Mouse (Mus musculus): ENCODE results near the gene Zfp422.
"Not testable (repeated sequence)": the region's sequence is repeated elsewhere in the genome, so short reads cannot be mapped to it uniquely, and the experiment has no call there.

The Zfp422 gene

DNA sequence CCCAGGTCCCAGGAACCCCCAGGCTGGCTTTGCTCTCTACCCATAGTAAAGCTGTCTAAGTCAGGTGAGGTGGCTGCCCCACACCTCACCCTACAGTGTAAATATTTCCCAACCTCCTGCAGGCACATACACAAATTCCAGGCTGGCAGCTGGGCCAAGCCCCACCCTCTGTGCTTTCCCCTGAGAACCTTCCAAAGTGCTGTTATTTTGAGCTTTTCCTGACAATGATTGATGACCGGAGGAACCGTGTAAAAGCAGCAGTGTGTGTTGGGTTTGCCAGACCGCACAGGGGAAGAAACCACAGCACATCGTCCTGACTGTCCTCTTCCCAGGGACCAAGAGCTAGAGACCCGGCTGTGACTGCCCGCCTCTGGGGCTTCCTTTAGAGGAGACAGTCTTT is 21.6 kb upstream of the Zfp422 start, which contains the start of gene Depp1:
TSS of gene Depp1 (plus strand) at position 204 of the 400 bp plus-strand sequence.
- no peak for ATAC-seq (ENCODE audit: insufficient number of reproducible peaks, low FRiP score, low TSS enrichment)

DNA sequence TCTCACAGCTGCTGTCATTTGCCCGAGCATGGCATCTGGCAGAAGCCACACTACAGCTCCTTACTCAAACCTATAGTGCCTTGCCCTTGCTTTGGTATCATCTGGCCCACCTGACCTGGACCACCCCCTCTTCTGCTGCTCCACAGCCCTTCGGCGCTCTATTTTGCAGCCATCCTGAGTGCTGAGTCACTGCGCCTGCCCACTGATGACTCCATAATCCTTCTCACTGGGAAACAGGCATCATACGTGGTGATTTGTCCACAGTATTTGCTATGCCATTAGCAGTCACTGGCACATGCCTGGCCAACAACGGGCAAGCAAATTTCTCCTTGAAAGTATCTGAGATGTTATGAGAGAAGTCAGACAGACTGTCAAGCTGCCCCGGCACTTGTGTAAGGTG is 21.0 kb upstream of the Zfp422 start:
- no peak for ATAC-seq (ENCODE audit: insufficient number of reproducible peaks, low FRiP score, low TSS enrichment)

DNA sequence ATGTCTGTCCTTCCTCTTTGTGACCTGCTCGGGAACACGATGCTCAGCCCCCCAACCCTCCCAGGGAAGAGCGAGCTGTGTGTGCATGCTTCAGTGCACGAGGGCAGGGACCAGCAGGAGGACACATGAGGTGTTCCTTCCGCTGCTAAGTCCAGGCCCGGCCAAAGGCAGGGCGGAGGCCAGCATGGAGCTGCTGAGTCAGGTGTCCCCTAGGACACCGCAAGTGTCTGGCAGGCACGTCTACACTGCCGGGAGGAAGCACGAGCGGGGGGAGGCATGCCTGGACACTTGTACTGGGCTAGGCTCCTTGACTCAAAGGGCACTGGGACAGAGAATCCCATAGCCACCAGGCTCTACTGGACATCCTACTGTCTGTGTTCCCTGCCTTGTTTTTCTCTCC is 19.0 kb upstream of the Zfp422 start:
- ATAC-seq (ENCODE audit: insufficient number of reproducible peaks, low FRiP score, low TSS enrichment): peak; percentile 68

DNA sequence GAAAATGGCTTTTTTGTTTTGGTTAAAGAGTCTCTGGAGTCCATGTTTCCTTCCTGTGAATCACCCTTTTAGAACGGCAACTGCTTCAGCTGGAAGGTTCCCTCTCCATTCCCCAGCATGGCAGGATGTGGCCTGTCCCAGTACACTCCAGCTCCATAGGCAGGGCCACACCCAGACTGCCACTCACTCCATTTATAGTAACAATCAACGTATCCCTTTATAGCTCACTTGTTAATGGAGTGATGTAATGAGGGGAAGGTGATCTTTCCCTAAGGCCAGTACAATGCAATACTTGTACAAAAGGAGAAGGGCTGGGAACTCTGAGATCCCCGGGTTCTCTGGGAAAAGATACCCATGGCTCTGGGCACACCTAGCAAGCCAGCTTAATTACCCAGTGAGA is 15.5 kb upstream of the Zfp422 start:
- no peak for ATAC-seq (ENCODE audit: insufficient number of reproducible peaks, low FRiP score, low TSS enrichment)

DNA sequence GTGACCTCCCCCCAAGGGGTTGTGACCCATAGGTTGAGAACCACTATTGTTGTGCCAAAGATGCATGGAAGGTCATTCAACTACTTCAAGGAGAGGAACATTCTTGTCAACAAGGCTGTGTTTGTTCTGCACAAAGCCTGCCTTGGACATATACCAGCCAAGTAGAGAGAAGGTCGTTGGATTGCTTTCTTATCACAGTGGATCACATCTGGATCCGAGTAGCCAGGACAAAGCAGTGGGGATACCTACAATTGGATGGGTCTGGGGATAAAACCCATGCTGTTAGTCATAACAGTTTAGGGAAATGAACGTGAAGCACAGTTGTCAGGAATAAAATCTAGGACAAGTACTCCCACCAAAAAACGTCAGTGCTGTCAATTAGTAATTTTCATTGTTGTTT is 15.1 kb upstream of the Zfp422 start:
- no peak for ATAC-seq (ENCODE audit: insufficient number of reproducible peaks, low FRiP score, low TSS enrichment)

DNA sequence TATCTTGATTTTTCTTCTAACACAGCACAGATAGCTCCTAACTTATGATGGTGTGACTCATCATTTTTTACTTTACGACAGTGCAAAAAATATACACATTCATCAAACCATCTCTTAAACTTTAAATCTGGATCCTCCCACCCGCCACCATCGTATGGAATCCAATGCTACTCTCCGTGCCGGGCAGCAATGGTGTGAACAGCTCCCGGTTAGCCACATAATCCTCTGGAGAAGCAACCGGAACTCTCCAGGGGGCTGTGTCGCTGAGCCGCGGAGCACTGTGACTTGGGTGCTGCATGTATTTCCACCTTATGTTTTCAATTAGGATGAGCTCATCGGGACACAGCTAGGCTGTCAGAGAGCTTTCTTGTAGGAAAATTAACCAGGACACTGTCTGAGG is 14.1 kb upstream of the Zfp422 start:
- ATAC-seq (ENCODE audit: insufficient number of reproducible peaks, low FRiP score, low TSS enrichment): no peak

DNA sequence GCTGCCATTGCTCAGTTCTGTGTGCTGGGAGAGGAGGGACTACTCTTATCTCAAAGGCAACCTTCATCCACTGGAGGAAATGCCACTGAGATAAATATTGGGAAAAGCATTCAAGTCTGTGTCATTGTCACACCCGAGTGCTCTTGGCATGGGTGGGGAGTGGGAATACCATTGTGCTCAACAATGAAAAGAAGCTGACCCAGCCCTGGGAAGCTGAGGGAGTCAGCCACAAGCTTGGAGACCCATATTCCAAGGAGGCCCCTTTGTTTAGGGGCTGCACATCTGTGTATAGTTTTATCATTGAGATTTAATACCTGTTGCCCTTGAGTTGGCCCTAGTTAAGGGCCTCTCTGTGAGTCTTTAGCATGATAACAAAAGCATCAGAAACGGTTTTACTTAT is 10.9 kb upstream of the Zfp422 start:
- no peak for ATAC-seq (ENCODE audit: insufficient number of reproducible peaks, low FRiP score, low TSS enrichment)

DNA sequence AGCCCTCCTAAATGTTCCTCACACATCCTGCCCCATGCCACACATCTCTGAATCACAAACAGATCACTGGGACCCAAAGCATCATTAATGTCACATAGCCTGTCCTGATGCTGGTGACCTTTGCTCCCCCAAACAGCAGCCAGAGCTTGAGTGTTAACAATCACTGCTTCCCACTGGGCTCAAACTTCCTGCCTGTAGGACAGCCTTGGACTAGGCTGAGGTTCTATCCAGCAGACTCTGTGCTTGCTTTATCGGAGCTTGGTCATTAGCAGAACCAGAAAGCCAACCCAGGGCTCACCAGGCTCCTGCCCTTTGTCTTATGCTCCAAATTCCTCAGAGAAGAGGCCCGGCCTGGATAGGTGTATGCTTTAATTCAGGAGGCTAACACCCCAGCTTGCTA is 10.1 kb upstream of the Zfp422 start:
- no peak for ATAC-seq (ENCODE audit: insufficient number of reproducible peaks, low FRiP score, low TSS enrichment)

DNA sequence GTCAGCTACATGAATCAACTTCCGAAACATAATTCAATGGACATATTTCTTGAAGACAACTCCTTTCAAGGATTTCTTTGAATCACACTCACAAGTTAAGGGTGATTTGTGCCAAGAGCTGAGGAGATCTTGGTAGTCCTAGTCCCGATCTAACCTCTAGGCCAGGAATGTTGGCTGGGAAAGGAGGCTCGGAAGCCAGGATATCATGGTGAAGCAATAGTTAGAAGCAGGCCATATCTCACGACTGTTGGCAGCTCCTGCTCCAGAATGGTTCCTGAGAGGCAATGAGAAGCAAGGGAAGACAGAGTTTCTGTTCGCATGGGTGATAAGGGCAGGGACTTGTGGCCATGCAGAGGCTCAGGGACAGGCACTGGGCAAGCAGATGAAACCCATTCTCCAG is 8.7 kb upstream of the Zfp422 start:
- ATAC-seq (ENCODE audit: insufficient number of reproducible peaks, low FRiP score, low TSS enrichment): no peak

DNA sequence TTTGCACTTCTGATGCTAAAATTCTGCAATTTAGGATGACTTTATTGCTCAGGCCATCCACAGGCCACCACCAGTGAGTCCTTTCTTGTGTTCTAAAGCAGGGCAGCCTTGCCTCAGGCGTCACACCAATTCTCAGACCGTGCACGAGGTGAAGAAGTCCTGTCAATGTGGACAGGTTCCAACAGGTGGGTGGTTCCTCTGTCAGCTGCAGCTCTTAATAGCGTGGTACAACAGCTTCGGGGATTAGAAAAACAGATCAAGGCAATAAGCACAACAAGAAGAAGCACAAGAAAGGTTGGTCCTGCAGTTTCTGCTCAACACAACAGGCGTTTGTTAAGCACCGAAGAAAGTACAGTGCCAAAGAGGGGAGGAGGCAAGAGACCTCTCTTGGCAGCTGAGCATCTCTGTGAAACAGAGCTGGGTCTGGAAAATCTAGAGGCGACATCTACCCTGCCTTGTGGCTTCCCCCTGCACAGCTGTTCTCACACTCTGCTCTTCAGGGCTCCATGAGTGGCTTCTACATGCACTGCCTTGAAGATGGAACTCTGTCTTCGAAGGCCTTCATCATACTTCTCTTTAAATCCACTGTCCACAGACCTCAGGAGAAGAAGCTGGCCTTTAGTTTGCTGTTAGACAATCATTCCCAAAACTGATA is 7.9 kb upstream of the Zfp422 start:
- ATAC-seq (ENCODE audit: insufficient number of reproducible peaks, low FRiP score, low TSS enrichment): no peak

DNA sequence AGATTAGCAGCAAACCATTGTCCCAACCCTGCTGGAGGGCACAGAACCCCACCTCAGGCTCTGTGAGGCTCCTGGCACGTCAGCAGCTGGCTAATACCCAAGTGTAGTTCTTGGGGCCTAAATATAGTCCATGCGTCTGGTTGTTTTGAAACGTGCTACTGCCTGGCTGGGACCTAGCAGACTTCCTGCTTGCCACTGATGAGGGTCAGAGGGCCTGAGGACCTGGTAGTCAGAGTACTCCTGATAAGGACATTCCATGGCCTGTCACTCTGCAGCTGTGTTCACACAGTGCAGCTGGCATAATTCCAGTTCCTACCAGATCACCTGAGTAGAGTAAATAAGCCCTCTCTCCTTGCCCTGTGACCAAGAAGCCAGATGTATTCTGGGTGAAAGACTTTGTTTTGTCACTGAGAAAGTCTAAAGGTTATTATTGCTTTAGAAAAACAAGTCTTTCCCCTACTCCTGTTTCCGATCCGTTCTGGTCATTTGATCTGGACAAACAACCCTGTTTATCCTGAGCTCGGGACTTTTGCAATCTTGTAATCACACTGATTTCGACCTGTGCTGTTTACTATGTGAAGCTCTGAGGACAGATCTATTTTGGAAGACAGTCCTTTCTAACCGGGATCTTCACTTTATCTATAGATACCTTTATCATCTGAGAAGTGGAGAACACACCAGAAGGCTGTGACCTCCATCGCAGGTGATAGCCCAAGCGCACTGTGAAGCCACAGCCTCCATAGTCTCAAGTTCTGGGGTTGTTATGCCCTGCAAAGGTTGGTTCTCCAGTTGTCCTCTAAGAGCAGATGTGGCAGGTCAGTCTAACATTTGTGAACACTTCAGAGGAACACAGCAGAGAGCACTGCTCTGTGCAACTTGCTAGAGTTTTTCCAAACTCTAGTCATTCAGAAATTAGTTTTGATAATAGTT is 6.7 kb upstream of the Zfp422 start:
- ATAC-seq (ENCODE audit: insufficient number of reproducible peaks, low FRiP score, low TSS enrichment): no peak

DNA sequence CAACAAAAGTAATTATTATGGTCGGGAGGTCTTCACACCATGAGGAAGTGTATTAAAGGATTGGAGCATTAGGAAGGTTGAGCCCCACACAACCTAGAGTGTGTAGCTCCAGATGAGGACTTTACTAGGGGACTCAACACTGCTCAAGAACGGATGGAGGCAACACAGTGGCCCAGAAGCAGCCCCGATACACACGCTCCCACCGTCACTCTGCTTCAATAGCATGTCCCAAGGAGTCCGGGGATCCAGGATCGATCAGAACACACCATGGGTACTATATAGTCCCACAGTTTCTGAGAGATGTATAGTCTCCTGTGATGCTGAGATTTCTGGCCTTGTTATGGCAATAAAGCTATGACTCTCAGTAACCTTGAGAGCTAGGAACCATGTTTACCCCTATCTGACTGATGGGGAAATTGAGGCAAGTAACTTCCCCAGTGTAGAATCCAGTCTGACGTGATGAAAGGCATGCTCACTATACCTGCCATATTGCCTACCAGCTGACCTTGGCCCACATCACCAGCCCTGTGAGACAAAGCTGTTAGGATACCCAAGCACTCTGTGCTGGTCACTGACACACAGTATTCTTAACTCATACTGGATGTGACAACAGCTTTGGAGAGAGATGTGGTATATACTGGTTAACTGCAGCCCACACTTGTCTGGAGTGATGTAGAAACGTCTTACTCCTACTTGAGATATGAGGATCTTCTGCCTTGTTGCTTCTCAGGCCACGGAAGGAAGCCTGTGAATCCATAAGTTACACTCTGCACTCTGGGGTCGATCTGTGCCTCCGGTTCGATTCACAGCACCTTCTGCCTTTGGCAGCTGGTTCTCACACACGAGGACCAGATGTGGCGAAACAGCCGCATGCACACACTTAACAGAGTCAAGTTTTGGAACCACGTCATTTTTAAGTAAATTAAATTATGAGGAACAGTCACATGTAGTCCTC is 5.2 kb upstream of the Zfp422 start:
- ATAC-seq (ENCODE audit: insufficient number of reproducible peaks, low FRiP score, low TSS enrichment): no peak

DNA sequence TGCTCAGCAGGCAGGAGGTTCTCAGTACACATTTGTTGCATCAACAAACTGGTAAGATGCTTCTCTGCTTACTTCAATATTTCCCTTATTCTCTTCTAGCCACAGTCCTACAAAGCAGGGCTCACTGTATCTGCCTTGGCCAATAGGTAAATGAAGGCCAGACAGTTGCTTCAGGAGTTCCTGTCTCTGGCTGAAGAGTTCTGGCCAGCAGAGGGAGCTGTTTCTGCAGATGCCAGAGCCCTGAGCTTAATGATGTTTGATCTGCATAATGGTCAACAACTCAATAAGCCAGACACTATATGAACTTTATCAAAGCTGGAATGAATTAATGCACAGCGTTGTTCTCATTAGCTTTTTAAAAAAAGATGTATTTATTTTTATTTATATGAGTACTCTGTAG is 3.3 kb upstream of the Zfp422 start:
- no peak for ATAC-seq (ENCODE audit: insufficient number of reproducible peaks, low FRiP score, low TSS enrichment)

DNA sequence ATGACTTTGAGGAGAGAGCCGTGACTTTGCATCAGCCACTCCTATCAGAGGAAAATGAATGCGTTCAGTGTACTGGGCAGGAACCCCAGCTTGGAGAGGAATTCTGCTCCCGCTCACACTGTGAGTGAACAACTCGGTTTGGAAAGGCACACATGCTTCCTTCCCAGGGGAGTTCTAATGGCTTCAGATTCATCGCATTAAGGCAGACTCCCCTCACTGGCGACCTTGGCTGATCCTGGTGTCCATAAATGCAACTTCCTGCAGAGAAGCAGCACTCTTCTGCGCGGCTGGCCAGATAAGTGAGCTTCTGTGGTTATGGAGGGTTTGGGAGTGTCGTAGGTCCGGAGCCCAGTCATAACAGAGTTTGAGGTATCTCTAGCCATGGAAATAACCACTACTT is 967 bp upstream of the Zfp422 start:
- ATAC-seq (ENCODE audit: insufficient number of reproducible peaks, low FRiP score, low TSS enrichment): no peak

DNA sequence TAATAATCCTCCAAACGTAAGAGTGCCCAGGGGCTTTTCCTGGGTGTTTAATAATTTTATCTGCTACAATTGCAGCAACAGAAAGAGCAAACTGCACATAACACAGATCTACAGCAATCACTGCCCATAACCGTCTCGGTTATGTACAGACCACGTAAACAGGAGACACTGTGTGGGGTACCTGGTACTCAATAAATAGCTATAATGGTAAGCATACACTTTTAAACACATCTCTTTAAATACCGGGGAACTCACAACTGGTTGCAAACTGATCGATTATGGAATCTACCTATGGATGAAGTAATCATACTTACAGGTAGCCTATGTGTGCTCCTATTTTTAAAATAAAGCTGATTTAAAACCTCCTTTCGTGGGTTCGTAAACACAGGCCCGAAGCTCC is 704 bp downstream of the Zfp422 start:
- no peak for ATAC-seq (ENCODE audit: insufficient number of reproducible peaks, low FRiP score, low TSS enrichment)

DNA sequence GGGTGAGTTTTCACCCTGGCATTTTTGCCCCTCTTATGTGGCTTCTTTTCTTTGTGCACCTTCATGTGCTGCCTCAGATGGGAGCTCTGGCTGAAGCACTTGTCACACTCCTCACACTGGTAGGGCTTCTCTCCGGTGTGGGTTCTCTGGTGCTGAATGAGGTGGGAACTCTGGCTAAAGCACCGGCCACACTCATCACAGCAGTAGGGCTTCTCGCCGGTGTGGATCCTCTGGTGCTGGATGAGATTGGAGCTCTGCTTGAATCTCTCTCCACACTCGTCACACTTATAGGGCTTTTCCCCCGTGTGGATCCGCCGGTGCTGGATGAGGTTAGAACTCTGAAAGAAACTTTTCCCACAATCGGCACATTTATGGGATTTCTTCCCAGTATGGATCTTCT is 2.4 kb downstream of the Zfp422 start:
- ATAC-seq (ENCODE audit: insufficient number of reproducible peaks, low FRiP score, low TSS enrichment): not testable (repeated sequence)

DNA sequence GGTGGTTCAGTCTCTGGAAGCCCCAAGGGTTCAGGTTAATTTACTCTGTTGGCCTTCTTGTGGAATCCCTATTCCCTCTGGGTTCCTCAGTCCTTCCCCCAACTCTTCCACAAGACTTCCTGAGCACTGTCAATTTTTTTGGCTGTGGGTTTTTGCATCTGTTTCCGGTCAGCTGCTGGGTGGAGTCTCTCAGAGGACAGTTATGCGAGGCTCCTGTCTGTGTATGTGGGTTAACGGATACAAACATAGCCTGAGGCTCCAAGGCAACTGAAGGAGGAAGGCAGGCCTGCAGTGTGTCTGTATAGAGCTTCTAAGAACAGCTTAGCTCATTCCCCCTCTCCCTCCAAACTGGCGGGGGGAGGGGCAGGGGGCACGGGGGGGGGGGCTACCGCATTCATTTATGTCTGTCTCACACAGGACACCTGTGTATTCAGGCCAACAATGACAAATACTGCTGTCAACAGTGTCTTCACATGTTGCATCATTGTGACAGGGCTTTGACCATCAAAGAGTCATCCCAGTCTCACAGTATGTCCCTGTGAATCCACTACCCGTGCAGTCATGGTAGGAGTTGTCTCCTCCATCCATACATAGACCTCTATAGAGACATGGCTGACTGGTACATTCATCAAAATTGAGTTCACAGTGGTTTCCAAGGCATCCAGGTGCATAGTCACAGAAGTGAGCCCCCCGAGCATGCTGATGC is 7.3 kb downstream of the Zfp422 start:
- no peak for ATAC-seq (ENCODE audit: insufficient number of reproducible peaks, low FRiP score, low TSS enrichment)

DNA sequence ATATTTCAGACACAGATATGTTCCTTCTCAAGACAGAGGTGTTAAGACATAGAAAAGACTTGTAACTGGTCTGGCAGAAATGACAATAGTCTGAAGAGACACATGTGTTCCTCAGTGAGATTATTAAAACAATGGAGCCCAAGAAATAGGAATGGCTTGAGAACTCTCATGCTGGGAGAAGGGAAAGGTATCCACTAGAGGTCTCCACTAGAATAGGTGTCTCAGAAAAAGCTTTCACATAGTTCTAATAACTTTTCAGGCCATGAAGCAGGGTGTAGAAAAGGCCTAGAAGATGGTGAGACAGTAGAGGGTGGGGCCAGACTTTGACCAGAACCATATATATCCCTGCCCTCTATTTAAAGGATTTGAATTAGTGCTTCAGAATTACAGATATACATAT is 10.7 kb downstream of the Zfp422 start:
- no peak for ATAC-seq (ENCODE audit: insufficient number of reproducible peaks, low FRiP score, low TSS enrichment)

DNA sequence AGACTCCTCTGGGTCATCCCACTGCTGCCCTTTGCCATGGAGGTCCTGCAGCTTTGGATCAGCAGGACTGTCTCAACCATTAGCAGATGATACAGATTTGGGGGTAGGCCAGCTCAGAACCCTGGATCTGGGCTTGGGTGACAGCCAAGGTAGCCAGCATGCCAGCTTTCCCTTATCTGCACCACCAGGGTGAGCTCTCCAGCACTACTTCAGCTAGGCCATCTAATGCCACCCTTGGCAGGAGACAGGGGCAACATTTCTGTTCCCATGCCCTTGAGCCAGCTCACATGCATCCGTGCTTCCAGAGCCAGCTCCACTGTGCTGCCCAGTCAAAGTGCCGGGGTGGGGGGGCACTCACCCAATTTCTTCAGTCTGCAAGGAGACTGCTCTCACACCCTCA is 13.1 kb downstream of the Zfp422 start:
- ATAC-seq (ENCODE audit: insufficient number of reproducible peaks, low FRiP score, low TSS enrichment): no peak

DNA sequence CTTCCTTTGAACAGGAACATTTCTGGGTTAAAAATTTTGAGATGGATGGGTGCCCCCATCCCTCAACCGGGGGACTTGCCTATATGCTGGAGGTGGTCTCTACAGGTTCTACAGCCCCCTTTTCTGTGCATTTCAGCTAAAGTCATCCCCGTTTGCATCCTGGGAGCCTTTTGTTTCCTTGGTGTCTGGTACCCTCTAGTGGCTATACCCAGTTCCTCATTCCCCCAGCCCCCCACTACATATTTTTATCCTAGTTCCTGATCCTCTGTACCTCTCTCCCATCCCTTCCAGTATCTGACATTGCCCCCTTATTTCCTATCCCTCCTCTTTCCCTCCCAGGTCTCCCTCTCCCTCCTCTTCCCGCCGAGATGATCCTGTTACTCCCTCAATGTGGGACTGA is 21.6 kb downstream of the Zfp422 start:
- ATAC-seq (ENCODE audit: insufficient number of reproducible peaks, low FRiP score, low TSS enrichment): no peak

All from cerebellum, adult (tissue).